Mouse (Mus musculus) lung, embryonic 14.5 days (tissue): ENCODE data around the gene Gnb5. TPM values are rescaled to one million over a fixed set of nuclear protein-coding genes. Genes with fewer than 3 reads are reported as not detected.

Experiments used
- ATAC-seq: fragments of 200-750 bp; cut with Nextera tagmentation; 2 replicates; pipeline ENCODE4 v1.8.0; 2017; ENCODE audit warnings: mild to moderate bottlenecking, moderate TSS enrichment, moderate library complexity; ENCODE audit not compliant: insufficient read depth
- DNase-seq: peaks from one replicate; pipeline ENCODE4 v3.0.0-alpha.2; 2015
- H3K27ac ChIP-seq: fragments of 300-500 bp; sonication (generic); 2 replicates; pipeline ENCODE4 v1.5.1; 2014; ENCODE audit warnings: low read depth, mild to moderate bottlenecking, moderate library complexity
- H3K27me3 ChIP-seq: fragments of 300-500 bp; sonication (generic); 2 replicates; pipeline ENCODE4 v1.6.1; 2014; ENCODE audit warnings: low read length, control low read depth; ENCODE audit not compliant: insufficient read depth
- H3K36me3 ChIP-seq: fragments of 300-500 bp; sonication (generic); 2 replicates; pipeline ENCODE4 v1.6.1; 2014; ENCODE audit warnings: control low read depth; ENCODE audit not compliant: insufficient read depth
- H3K4me1 ChIP-seq: fragments of 300-500 bp; sonication (generic); 2 replicates; pipeline ENCODE4 v1.6.1; 2014; ENCODE audit warnings: antibody characterized with exemption, control low read depth; ENCODE audit not compliant: insufficient read depth
- H3K4me2 ChIP-seq: fragments of 300-500 bp; sonication (generic); 2 replicates; pipeline ENCODE4 v1.6.1; 2014; ENCODE audit warnings: mild to moderate bottlenecking
- H3K4me3 ChIP-seq: fragments of 300-500 bp; sonication (generic); 2 replicates; pipeline ENCODE4 v1.5.1; 2014; ENCODE audit warnings: low read depth, low read length
- H3K9ac ChIP-seq: fragments of 300-500 bp; sonication (generic); 2 replicates; pipeline ENCODE4 v1.6.1; 2014
- H3K9me3 ChIP-seq: fragments of 300-500 bp; sonication (generic); 2 replicates; pipeline ENCODE4 v1.6.1; 2016; ENCODE audit warnings: low read depth, low read length, control low read depth
- CTCF ChIP-seq: IDR thresholded peaks from 2 replicates; pipeline ENCODE4 v1.5.1; 2016; ENCODE audit warnings: antibody characterized with exemption, low read depth
- WGBS: fragments of 180-500 bp; shearing (Covaris S2); extraction: QIAGEN DNeasy Blood & Tissue Kit; methylation state at CpG from one replicate; pipeline ENCODE4 v1.1.7; 2014; 5-methylcytosine and 5-hydroxymethylcytosine counted together
- polyA plus RNA-seq: library from polyadenylated mRNA; unstranded; fragments of >200 nt; fragmentation: Nextera tagmentation; extraction: Ambion mirVana; gene quantifications from 2 replicates; pipeline ENCODE4 v1.2.1, GENCODE M21; 2014

Gene Gnb5
- polyA plus RNA-seq, 1 experiment from 2014 or later, result 17.9 TPM

GRCm38 (mm10) chr9:75334440-75334839 is 28.4 kb downstream of the Gnb5 start:
- 74% methylated on average over 4 of the region's 4 CpGs for WGBS

GRCm38 (mm10) chr9:75338016-75338415 is 31.9 kb downstream of the Gnb5 start:
- H3K27ac ChIP-seq, result no peak overlapping the region
- ATAC-seq, result no peak
- WGBS, result 90% methylated on average over 6 of the region's 6 CpGs
- H3K4me2 ChIP-seq, result no peak overlapping the region
- no peaks in the 10 kb centered on the region for H3K27me3 ChIP-seq
- no peak overlapping the region for H3K9ac ChIP-seq
- H3K36me3 ChIP-seq, result peaks cover 52% of the 10 kb centered on the region
- no peak overlapping the region for H3K4me3 ChIP-seq
- no peaks in the 10 kb centered on the region for H3K4me1 ChIP-seq
- TF ChIP-seq CTCF, result no peak
- H3K9me3 ChIP-seq, result no peaks in the 10 kb centered on the region
- DNase-seq, result no peak

More at GRCm38 (mm10) chr9:75334440-75334839, 28.4 kb downstream of the Gnb5 start:
- Histone ChIP-seq H3K27ac (no peak overlapping the region), H3K36me3 (peaks cover 63% of the 10 kb centered on the region), H3K9ac (no peak overlapping the region), H3K4me1 (no peaks in the 10 kb centered on the region), H3K27me3 (no peaks in the 10 kb centered on the region), H3K4me2 (no peak overlapping the region), H3K4me3 (no peak overlapping the region), H3K9me3 (no peaks in the 10 kb centered on the region)
- no peak for ATAC-seq
- TF ChIP-seq CTCF, result 0 out of 2 replicates have a peak, but pooled peaks have one; percentile 12
- no peak for DNase-seq

GRCm38 (mm10) chr9:75342433-75342832 is 36.3 kb downstream of the Gnb5 start:
- ATAC-seq (no peak), DNase-seq (no peak)
- no peak overlapping the region for H3K4me2 ChIP-seq
- no peaks in the 10 kb centered on the region for H3K27me3 ChIP-seq
- no peak for TF ChIP-seq CTCF
- no peak overlapping the region for H3K27ac ChIP-seq
- no peak overlapping the region for H3K9ac ChIP-seq
- no peak overlapping the region for H3K4me3 ChIP-seq
- H3K4me1 ChIP-seq, result no peaks in the 10 kb centered on the region
- H3K9me3 ChIP-seq, result no peaks in the 10 kb centered on the region
- WGBS, result 85% methylated on average over 4 of the region's 4 CpGs
- peaks cover 46% of the 10 kb centered on the region for H3K36me3 ChIP-seq

GRCm38 (mm10) chr9:75347458-75347857 is 41.4 kb downstream of the Gnb5 start, which contains the start of gene Bcl2l10:
Bcl2l10 (plus strand) TSS chr9:75347758.
- no peak for TF ChIP-seq CTCF
- no peak for ATAC-seq
- 0 out of 2 replicates have a peak, but pooled peaks cover 21% of the 10 kb centered on the region for H3K36me3 ChIP-seq

GRCm38 (mm10) chr9:75348066-75348465 is 42.0 kb downstream of the Gnb5 start:
- DNase-seq (no peak), ATAC-seq (no peak)
- H3K27ac ChIP-seq, result no peak overlapping the region
- 0 out of 2 replicates have a peak, but pooled peaks cover 21% of the 10 kb centered on the region for H3K36me3 ChIP-seq
- WGBS, result 90% methylated on average over 17 of the region's 17 CpGs
- H3K27me3 ChIP-seq, result no peaks in the 10 kb centered on the region
- no peak overlapping the region for H3K4me2 ChIP-seq
- H3K9ac ChIP-seq, result no peak overlapping the region
- H3K4me3 ChIP-seq, result no peak overlapping the region
- H3K9me3 ChIP-seq, result no peaks in the 10 kb centered on the region
- H3K4me1 ChIP-seq, result no peaks in the 10 kb centered on the region
- TF ChIP-seq CTCF, result no peak

More at GRCm38 (mm10) chr9:75347458-75347857, 41.4 kb downstream of the Gnb5 start, which contains the start of gene Bcl2l10:
- Histone ChIP-seq H3K4me3 (no peak within 1 kb of the TSS), H3K9me3 (no peaks in the 10 kb centered on the region), H3K27ac (no peak within 1 kb of the TSS), H3K4me2 (no peak within 1 kb of the TSS), H3K27me3 (no peaks in the 10 kb centered on the region), H3K4me1 (no peaks in the 10 kb centered on the region), H3K9ac (no peak within 1 kb of the TSS)
- WGBS, result 91% methylated on average over 5 of the region's 5 CpGs
- no peak for DNase-seq

GRCm38 (mm10) chr9:75348641-75349040 is 42.6 kb downstream of the Gnb5 start:
- no peak for DNase-seq
- Histone ChIP-seq H3K9me3 (no peaks in the 10 kb centered on the region), H3K4me3 (no peak overlapping the region), H3K4me1 (no peaks in the 10 kb centered on the region), H3K27me3 (no peaks in the 10 kb centered on the region), H3K36me3 (0 out of 2 replicates have a peak, but pooled peaks cover 15% of the 10 kb centered on the region), H3K4me2 (no peak overlapping the region), H3K9ac (no peak overlapping the region), H3K27ac (no peak overlapping the region)
- 83% methylated on average over 3 of the region's 3 CpGs for WGBS
- TF ChIP-seq CTCF, result no peak
- ATAC-seq, result no peak

GRCm38 (mm10) chr9:75353094-75353493 is 47.0 kb downstream of the Gnb5 start:
- H3K27ac ChIP-seq, result no peak overlapping the region
- no peak for ATAC-seq
- no peak overlapping the region for H3K4me2 ChIP-seq
- no peaks in the 10 kb centered on the region for H3K27me3 ChIP-seq
- no peaks in the 10 kb centered on the region for H3K9me3 ChIP-seq
- no peak overlapping the region for H3K4me3 ChIP-seq
- WGBS, result 57% methylated on average over 8 of the region's 8 CpGs
- DNase-seq, result no peak
- no peak for TF ChIP-seq CTCF
- H3K4me1 ChIP-seq, result no peaks in the 10 kb centered on the region
- H3K36me3 ChIP-seq, result no peaks in the 10 kb centered on the region
- no peak overlapping the region for H3K9ac ChIP-seq
